Mouse (Mus musculus): ENCODE results near the gene Chrm4. TPM values are rescaled to one million over a fixed set of nuclear protein-coding genes. Genes with fewer than 3 reads are reported as not detected.

Chrm4 gene
- polyA plus RNA-seq, 1 experiment from 2014 or later, result 2.4 TPM

GRCm38 (mm10) chr2:91902336-91902735 is 24.7 kb upstream of the Chrm4 start:
- no peak for ATAC-seq
- no peaks in the 10 kb centered on the region for H3K9me3 ChIP-seq (ENCODE audit: control insufficient read depth, low read length)
- H3K9ac ChIP-seq (replicated peaks; ENCODE audit: low read depth, low read length), result no peak overlapping the region
- peaks cover 3% of the 10 kb centered on the region for H3K36me3 ChIP-seq (ENCODE audit: control insufficient read depth, insufficient read depth)
- peaks cover 11% of the 10 kb centered on the region for H3K4me1 ChIP-seq (replicated peaks; ENCODE audit: control insufficient read depth, insufficient read depth, low read length)
- H3K4me3 ChIP-seq (replicated peaks; ENCODE audit: low read length), result no peak overlapping the region
- H3K27me3 ChIP-seq (replicated peaks; ENCODE audit: control insufficient read depth, insufficient read depth, low read length), result no peaks in the 10 kb centered on the region
- H3K27ac ChIP-seq (ENCODE audit: low read length), result no peak overlapping the region
- WGBS, result 81% methylated on average over 5 of the region's 5 CpGs
- H3K4me2 ChIP-seq (ENCODE audit: low read length), result no peak overlapping the region

- Histone ChIP-seq H3K9ac (replicated peaks; ENCODE audit: low read depth, low read length) (no peak overlapping the region), H3K9me3 (ENCODE audit: control insufficient read depth, low read length) (no peaks in the 10 kb centered on the region), H3K4me2 (ENCODE audit: low read length) (no peak overlapping the region), H3K4me3 (replicated peaks; ENCODE audit: low read length) (no peak overlapping the region), H3K4me1 (replicated peaks; ENCODE audit: control insufficient read depth, insufficient read depth, low read length) (peaks cover 11% of the 10 kb centered on the region), H3K27ac (ENCODE audit: low read length) (no peak overlapping the region), H3K36me3 (ENCODE audit: control insufficient read depth, insufficient read depth) (peaks cover 3% of the 10 kb centered on the region), H3K27me3 (replicated peaks; ENCODE audit: control insufficient read depth, insufficient read depth, low read length) (no peaks in the 10 kb centered on the region)
- no peak for ATAC-seq
- 89% methylated on average over 3 of the region's 3 CpGs for WGBS
These were observed 23.7 kb upstream of the Chrm4 start for GRCm38 (mm10) chr2:91903171-91903925.

DNA sequence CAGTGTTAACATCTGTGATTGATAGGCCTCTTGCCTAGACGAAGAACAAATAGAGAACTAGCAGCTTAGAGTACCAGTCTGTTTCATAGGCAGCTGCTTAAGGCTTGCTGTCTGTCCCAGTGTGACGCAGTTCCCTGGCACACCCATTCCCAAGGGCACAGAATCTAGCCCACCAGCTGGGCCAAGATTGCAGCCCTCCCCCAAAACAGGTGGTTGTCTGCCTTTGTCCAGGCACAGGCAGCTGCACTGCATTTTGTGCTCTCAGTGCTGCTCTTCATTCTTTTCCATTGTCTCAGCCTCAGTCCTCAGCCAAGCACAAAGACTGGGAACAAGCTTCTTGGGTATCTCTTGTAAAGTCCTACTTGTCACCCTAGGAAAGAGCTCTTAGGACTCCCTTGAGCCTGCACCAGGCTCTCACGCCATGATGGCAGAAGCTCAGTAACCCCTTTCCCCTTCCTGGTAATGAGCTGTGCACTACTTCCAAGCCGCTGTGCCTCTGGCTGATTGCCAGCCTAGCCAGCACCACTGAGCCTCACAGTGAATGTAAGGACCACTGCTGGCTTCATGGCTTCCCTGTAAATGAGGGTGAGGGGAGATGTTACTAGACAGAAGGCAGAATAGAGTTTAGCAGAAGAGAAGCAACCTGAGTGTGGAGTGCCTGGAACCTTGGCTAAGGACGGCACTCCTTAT is 22.3 kb upstream of the Chrm4 start:
- Histone ChIP-seq H3K27me3 (replicated peaks; ENCODE audit: control insufficient read depth, insufficient read depth, low read length) (no peaks in the 10 kb centered on the region), H3K4me2 (ENCODE audit: low read length) (no peak overlapping the region), H3K27ac (ENCODE audit: low read length) (peak overlapping the region; percentile 64), H3K4me1 (replicated peaks; ENCODE audit: control insufficient read depth, insufficient read depth, low read length) (peaks cover 11% of the 10 kb centered on the region), H3K9me3 (ENCODE audit: control insufficient read depth, low read length) (no peaks in the 10 kb centered on the region), H3K9ac (replicated peaks; ENCODE audit: low read depth, low read length) (no peak overlapping the region), H3K36me3 (ENCODE audit: control insufficient read depth, insufficient read depth) (peaks cover 7% of the 10 kb centered on the region), H3K4me3 (replicated peaks; ENCODE audit: low read length) (no peak overlapping the region)
- 17% methylated on average over 5 of the region's 5 CpGs for WGBS
- peak; percentile 92 for ATAC-seq

GRCm38 (mm10) chr2:91906141-91906540 is 20.9 kb upstream of the Chrm4 start:
- Histone ChIP-seq H3K4me2 (ENCODE audit: low read length) (no peak overlapping the region), H3K4me3 (replicated peaks; ENCODE audit: low read length) (no peak overlapping the region), H3K9ac (replicated peaks; ENCODE audit: low read depth, low read length) (no peak overlapping the region), H3K27ac (ENCODE audit: low read length) (no peak overlapping the region), H3K27me3 (replicated peaks; ENCODE audit: control insufficient read depth, insufficient read depth, low read length) (no peaks in the 10 kb centered on the region), H3K36me3 (ENCODE audit: control insufficient read depth, insufficient read depth) (peaks cover 13% of the 10 kb centered on the region), H3K9me3 (ENCODE audit: control insufficient read depth, low read length) (no peaks in the 10 kb centered on the region), H3K4me1 (replicated peaks; ENCODE audit: control insufficient read depth, insufficient read depth, low read length) (peaks cover 11% of the 10 kb centered on the region)
- WGBS, result 86% methylated on average over 2 of the region's 2 CpGs
- ATAC-seq, result no peak

DNA sequence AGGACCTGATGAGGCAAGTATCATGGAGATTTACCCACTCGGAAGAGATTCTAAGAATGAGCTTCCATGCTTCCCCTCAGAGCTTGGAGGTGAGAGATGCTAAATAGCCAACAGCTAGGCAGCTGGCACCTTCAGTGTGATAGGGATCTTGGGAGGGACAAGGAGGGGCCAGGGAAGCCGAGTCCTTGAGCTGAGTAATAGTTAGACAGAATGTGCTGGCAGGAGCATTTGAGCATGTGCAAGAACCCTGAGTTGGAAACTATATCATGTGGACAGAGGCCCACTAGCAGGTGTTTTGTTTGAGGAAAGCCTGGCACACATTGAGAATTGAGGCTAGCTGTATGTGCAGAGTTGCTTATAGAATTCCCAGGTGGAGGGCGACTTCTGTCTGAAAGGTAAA is 14.4 kb upstream of the Chrm4 start:
- Histone ChIP-seq H3K4me1 (replicated peaks; ENCODE audit: control insufficient read depth, insufficient read depth, low read length) (no peaks in the 10 kb centered on the region), H3K9ac (replicated peaks; ENCODE audit: low read depth, low read length) (no peak overlapping the region), H3K4me2 (ENCODE audit: low read length) (no peak overlapping the region), H3K27ac (ENCODE audit: low read length) (no peak overlapping the region), H3K4me3 (replicated peaks; ENCODE audit: low read length) (no peak overlapping the region), H3K9me3 (ENCODE audit: control insufficient read depth, low read length) (no peaks in the 10 kb centered on the region), H3K27me3 (replicated peaks; ENCODE audit: control insufficient read depth, insufficient read depth, low read length) (no peaks in the 10 kb centered on the region), H3K36me3 (ENCODE audit: control insufficient read depth, insufficient read depth) (peaks cover 26% of the 10 kb centered on the region)
- 85% methylated on average over 3 of the region's 3 CpGs for WGBS
- no peak for ATAC-seq

DNA sequence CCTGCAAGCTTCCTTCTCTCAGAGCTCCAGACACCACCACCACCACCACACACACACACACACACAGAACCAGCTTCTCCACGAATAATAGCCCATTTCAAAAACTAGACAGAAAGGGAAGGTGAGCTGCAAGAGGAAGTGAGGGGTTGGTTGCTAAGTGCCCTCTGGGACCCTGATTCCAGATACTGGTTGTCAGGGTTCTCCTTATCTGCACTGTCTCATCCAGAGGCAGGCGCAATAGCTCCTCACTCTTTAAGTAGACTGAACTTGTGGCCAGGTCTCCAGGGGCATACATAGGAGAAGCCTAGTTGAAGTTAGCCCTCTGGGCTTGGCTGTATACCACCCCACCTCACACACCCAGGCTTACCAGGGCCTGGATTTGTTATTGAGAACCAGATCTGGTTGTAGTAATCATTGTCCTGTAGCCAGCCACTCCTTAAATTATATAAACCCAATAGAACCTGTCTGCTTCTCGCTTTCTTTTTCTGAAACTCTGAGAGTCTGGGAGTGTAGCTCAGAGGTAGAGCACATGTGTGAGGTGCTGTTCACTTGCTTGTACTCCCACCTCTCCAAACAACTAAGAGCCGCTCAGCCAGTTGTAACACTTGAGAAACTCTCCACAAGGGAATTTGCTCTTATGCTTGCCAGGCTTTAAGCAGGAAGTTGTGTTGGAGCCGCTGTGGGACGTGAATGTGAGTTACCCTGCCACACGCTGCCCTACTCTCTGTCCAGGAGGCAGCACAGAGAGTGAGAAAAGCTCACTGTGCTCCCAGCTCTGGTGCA is 13.5 kb upstream of the Chrm4 start:
- Histone ChIP-seq H3K4me2 (ENCODE audit: low read length) (no peak overlapping the region), H3K27me3 (replicated peaks; ENCODE audit: control insufficient read depth, insufficient read depth, low read length) (no peaks in the 10 kb centered on the region), H3K9ac (replicated peaks; ENCODE audit: low read depth, low read length) (no peak overlapping the region), H3K4me1 (replicated peaks; ENCODE audit: control insufficient read depth, insufficient read depth, low read length) (no peaks in the 10 kb centered on the region), H3K27ac (ENCODE audit: low read length) (no peak overlapping the region), H3K36me3 (ENCODE audit: control insufficient read depth, insufficient read depth) (peaks cover 33% of the 10 kb centered on the region), H3K9me3 (ENCODE audit: control insufficient read depth, low read length) (no peaks in the 10 kb centered on the region), H3K4me3 (replicated peaks; ENCODE audit: low read length) (no peak overlapping the region)
- 92% methylated on average over 7 of the region's 7 CpGs for WGBS
- no peak for ATAC-seq

DNA sequence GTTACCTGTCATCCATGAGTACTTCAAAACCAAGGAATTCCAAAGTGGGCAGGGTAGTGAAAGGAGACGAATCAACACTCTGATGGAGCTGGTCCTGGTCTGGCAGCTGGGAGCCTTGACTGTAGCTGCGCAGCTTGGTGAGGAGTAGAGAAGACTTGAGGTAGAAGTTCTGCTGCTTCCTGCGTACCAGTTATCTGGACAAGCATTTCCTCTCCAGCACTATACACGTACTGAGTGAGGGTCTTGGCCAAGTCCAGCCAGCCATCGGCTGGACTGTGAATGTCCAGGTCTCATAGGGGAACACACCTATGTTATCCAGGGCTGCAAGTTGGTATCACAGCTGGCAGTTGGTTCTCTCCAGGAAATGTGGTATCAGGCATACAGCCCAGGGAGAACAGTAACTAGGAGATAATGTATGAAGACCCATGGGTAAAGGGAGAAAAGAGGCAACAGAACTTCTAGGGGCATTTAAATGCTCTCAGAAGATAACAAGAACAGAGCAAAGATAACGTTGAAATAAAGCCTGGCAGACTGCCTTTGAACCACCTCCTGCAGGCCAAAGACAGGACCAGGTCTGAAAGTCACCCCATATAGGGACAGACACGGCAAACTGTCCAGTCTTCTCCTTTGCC is 10.6 kb upstream of the Chrm4 start:
- peaks cover 6% of the 10 kb centered on the region; the same call in 1 of the 2 replicates for H3K27me3 ChIP-seq (replicated peaks; ENCODE audit: control insufficient read depth, insufficient read depth, low read length)
- H3K9me3 ChIP-seq (ENCODE audit: control insufficient read depth, low read length), result no peaks in the 10 kb centered on the region
- H3K36me3 ChIP-seq (ENCODE audit: control insufficient read depth, insufficient read depth), result peaks cover 22% of the 10 kb centered on the region
- no peak overlapping the region for H3K9ac ChIP-seq (replicated peaks; ENCODE audit: low read depth, low read length)
- peaks cover 4% of the 10 kb centered on the region for H3K4me1 ChIP-seq (replicated peaks; ENCODE audit: control insufficient read depth, insufficient read depth, low read length)
- 93% methylated on average over 7 of the region's 7 CpGs for WGBS
- no peak for ATAC-seq
- H3K4me2 ChIP-seq (ENCODE audit: low read length), result no peak overlapping the region
- H3K27ac ChIP-seq (ENCODE audit: low read length), result no peak overlapping the region
- H3K4me3 ChIP-seq (replicated peaks; ENCODE audit: low read length), result no peak overlapping the region

DNA sequence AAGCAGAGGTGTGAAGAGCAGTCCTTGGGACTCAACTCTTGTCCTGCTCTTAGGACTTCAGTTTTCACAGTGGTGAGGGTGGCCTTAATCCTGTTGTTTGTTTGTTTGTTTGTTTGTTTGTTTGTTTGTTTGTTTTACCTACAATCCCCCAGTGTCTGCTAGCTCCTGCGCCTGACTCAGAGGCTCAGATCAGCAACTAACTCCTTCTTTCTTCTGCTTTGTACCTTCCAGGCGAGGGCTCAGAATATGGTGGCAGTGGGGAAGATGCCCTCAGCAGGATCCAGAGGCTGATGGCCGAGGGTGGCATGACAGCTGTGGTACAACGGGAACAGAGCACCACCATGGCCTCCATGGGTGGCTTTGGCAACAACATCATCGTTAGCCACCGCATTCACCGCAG is 10.0 kb upstream of the Chrm4 start:
- no peak for ATAC-seq
- Histone ChIP-seq H3K27ac (ENCODE audit: low read length) (no peak overlapping the region), H3K9me3 (ENCODE audit: control insufficient read depth, low read length) (no peaks in the 10 kb centered on the region), H3K36me3 (ENCODE audit: control insufficient read depth, insufficient read depth) (peaks cover 20% of the 10 kb centered on the region), H3K27me3 (replicated peaks; ENCODE audit: control insufficient read depth, insufficient read depth, low read length) (peaks cover 9% of the 10 kb centered on the region), H3K4me3 (replicated peaks; ENCODE audit: low read length) (no peak overlapping the region), H3K4me1 (replicated peaks; ENCODE audit: control insufficient read depth, insufficient read depth, low read length) (peaks cover 7% of the 10 kb centered on the region), H3K4me2 (ENCODE audit: low read length) (no peak overlapping the region), H3K9ac (replicated peaks; ENCODE audit: low read depth, low read length) (no peak overlapping the region)
- WGBS, result 78% methylated on average over 7 of the region's 7 CpGs

GRCm38 (mm10) chr2:91920130-91920529 is 6.9 kb upstream of the Chrm4 start:
- 77% methylated on average over 4 of the region's 4 CpGs for WGBS
- no peak for ATAC-seq

More at GRCm38 (mm10) chr2:91920130-91920529, 6.9 kb upstream of the Chrm4 start:
- no peak overlapping the region for H3K27ac ChIP-seq (ENCODE audit: low read length)
- H3K4me1 ChIP-seq (replicated peaks; ENCODE audit: control insufficient read depth, insufficient read depth, low read length), result peaks cover 25% of the 10 kb centered on the region
- H3K9ac ChIP-seq (replicated peaks; ENCODE audit: low read depth, low read length), result no peak overlapping the region
- no peak overlapping the region for H3K4me3 ChIP-seq (replicated peaks; ENCODE audit: low read length)
- peaks cover 13% of the 10 kb centered on the region for H3K36me3 ChIP-seq (ENCODE audit: control insufficient read depth, insufficient read depth)
- no peak overlapping the region for H3K4me2 ChIP-seq (ENCODE audit: low read length)
- peaks cover 34% of the 10 kb centered on the region for H3K27me3 ChIP-seq (replicated peaks; ENCODE audit: control insufficient read depth, insufficient read depth, low read length)
- no peaks in the 10 kb centered on the region for H3K9me3 ChIP-seq (ENCODE audit: control insufficient read depth, low read length)
